Mouse (Mus musculus) gastrocnemius, adult 2 months (tissue): ENCODE data around the gene Olfr1276. TPM values are rescaled to one million over a fixed set of nuclear protein-coding genes. Genes with fewer than 3 reads are reported as not detected.

ENCODE experiments used
- DNase-seq: peaks from one replicate; pipeline ENCODE4 v3.0.0; 2022
- H3K27ac ChIP-seq: fragments of 200-600 bp; 2 replicates; pipeline ENCODE4 v1.8.1; 2022; ENCODE audit warnings: mild to moderate bottlenecking
- H3K4me3 ChIP-seq: fragments of 200-600 bp; 2 replicates; pipeline ENCODE4 v1.8.1; 2022; ENCODE audit warnings: mild to moderate bottlenecking, moderate library complexity
- CTCF ChIP-seq: fragments of 200-600 bp; IDR thresholded peaks from 2 replicates; pipeline ENCODE4 v1.8.1; 2022; ENCODE audit warnings: antibody characterized with exemption, mild to moderate bottlenecking, moderate library complexity
- intact Hi-C: fragments of 180-260 bp; cut with DNase I; formaldehyde crosslinking; loops from one replicate; pipeline ENCODE4 v1.15.1; 2025
- long read RNA-seq, 2 experiments: library from polyadenylated mRNA; stranded (forward); transcript quantifications; one replicate each; pipeline ENCODE4 v2.0.0; 2021
- total RNA-seq, 2 experiments: library from RNA; stranded (reverse); gene quantifications; 2 replicates each; pipeline ENCODE4 v1.2.3; 2021

The Olfr1276 gene
- not detected for total RNA-seq
- long read RNA-seq, experiment 1, result 0 reads
- long read RNA-seq, experiment 2, result 0 reads

DNA sequence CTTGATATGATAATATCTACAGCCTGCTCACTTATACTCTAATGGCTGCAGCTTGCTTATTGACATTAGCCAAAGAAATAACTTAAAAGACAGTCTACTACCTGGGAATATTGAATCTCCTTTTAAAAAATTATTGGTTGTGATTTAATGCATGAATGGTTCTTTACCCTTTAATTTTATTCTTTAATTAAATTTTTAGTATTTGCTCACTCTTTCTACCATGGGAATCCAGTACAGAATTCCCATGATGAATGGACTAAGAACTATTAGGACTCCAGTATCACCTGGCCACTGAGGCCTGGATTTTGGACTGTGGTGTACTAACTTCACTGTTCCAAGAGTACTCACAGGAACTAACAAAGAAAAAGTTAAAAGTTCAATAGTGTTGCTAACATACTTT is at the start of gene Olfr1276:
Gene Olfr1276 (plus strand): TSS at position 301 of the 400 bp plus-strand sequence.
- intact Hi-C loops, result no loop called here
- no peak for DNase-seq
- Histone ChIP-seq H3K27ac (no peak within 1 kb of the TSS), H3K4me3 (no peak within 1 kb of the TSS)
- no peak for TF ChIP-seq CTCF

DNA sequence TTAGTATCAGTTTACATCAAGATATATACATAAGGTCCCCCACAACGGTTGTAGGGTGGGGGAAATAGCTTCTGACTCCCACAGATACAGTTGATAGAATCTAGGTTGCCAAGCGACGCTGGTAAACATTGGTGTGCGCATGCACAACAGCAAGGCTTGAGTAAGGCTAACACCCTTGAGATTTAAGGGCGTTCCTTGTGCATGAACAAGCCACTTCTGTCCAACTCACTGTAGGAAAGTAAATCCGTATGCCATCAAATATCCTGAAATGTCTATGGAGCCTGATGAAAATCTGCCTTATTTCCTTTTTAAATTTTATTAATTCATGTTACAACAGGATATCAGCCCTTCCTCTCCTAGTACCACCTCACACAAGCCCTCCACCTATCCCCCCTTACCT is 24.8 kb upstream of the Olfr1276 start, which contains the start of gene 4930430A15Rik:
Gene 4930430A15Rik (minus strand): TSS at position 101 of the 400 bp plus-strand sequence.
- Histone ChIP-seq H3K27ac (no peak within 1 kb of the TSS), H3K4me3 (no peak within 1 kb of the TSS)
- TF ChIP-seq CTCF, result no peak
- no peak for DNase-seq
- intact Hi-C loops, result no loop called here

DNA sequence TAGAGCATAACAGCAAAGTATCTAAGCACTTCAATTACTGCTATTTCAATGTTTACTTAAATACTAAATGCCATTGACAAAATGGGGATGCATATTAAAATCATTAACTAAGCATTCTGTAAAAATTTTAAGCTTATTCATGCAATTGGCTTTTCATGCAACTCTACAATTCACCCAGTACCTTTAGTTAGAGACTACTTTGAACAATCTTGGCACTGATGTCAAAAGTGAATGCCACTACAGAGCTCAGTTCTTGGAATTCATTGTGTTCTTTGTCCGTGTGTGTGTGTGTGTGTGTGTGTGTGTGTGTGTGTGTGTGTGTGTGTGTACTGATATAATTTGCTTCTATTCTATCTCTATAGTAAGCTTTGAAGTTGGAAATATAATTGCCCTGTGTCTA is 19.1 kb upstream of the Olfr1276 start, which contains the start of gene Olfr1275:
Gene Olfr1275 (minus strand): TSS at position 101 of the 400 bp plus-strand sequence.
- TF ChIP-seq CTCF, result no peak
- no peak for DNase-seq
- Histone ChIP-seq H3K27ac (no peak within 1 kb of the TSS), H3K4me3 (no peak within 1 kb of the TSS)
- intact Hi-C loops, result no loop called here

DNA sequence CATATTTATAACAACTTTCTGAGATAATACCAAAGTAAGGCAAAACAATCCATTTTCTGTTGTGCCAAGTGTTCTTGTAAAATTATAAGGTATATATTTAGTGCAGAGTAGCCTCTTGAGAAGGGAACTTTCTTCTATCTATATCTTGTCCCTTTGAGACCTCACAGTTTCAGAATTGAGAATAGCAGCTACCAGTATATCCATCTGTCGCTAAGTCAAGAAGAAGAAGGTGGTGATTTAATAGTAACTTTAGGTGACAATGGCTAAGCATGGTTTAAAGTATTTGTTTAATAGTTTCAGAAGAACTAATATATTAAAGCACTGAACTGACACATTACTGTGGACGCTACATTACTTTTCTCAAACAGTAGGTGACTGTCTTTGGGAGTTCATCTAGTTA is 19.7 kb downstream of the Olfr1276 start, which contains the start of gene Olfr1277:
Gene Olfr1277 (minus strand): TSS at position 101 of the 400 bp plus-strand sequence.
- Histone ChIP-seq H3K27ac (no peak within 1 kb of the TSS), H3K4me3 (no peak within 1 kb of the TSS)
- DNase-seq, result no peak
- no peak for TF ChIP-seq CTCF
- intact Hi-C loops, result no loop called here

DNA sequence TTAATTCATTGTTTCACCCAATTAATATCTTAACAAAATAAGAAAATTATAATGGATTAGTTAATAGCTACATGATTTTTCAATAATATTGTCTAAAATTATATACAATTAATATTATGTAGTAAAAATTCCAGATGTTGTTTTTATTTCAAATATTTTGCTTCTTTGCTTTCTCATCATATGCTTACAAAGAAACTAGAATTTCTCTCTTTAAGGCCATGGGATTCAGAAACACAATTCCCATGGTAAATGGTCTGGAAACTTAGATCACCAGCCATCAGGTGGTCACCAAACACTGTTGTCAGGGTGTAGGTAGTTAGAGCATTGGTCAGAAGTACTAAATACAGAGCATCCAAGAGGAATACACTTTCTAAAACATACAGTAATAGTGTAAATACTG is 35.5 kb downstream of the Olfr1276 start, which contains the start of gene Olfr1278:
Gene Olfr1278 (plus strand): TSS at position 301 of the 400 bp plus-strand sequence.
- H3K27ac ChIP-seq, result no peak within 1 kb of the TSS
- DNase-seq, result no peak
- no peak for TF ChIP-seq CTCF
- intact Hi-C loops, result no loop called here
- H3K4me3 ChIP-seq, result no peak within 1 kb of the TSS

DNA sequence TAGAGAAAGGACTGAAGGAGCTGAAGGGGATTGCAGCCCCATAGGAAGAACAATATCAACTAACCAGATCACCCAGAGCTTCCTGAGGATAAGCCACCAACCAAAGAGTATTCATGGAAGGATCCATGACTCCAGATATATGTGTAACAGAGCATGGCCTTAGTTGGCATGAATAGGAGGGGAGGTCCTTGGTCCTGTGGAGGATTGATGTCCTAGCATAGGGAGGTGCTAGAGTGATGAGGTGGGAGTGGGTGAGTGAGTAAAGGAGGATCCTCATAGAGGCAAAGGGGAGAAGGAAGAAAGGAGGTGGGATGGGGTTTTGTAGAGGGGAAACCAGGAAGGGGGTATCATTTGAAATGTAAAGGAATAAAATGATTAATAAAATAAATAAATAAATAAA is 44.2 kb downstream of the Olfr1276 start:
- intact Hi-C loops, result no loop called here
- no peak for DNase-seq
- no peak overlapping the region for H3K27ac ChIP-seq
- no peak for TF ChIP-seq CTCF
- H3K4me3 ChIP-seq, result no peak overlapping the region

DNA sequence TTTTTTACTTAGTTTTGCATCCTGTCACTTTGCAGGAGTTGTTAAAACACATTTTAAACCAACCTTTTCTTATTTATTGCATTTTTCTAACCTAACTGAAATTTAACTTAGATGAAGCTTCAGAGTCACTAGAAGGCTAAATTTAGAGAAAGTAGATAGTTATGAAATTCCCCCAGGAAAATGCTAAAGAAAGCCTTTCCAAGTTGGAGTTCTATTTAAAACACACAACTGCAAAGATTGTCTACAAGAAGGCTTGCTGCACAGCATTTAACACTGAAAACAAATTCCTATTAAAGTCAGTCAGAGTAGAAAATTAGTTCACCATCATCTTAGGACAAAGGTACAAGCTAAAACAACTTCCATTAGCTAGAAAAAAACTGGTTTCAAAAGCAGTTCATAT is 46.1 kb downstream of the Olfr1276 start, which contains the start of gene Olfr1279:
Gene Olfr1279 (plus strand): TSS at position 262 of the 400 bp plus-strand sequence.
- TF ChIP-seq CTCF, result no peak
- intact Hi-C loops, result no loop called here
- Histone ChIP-seq H3K27ac (no peak within 1 kb of the TSS), H3K4me3 (no peak within 1 kb of the TSS)
- no peak for DNase-seq

Other genes starting within 250 kb of the Olfr1276 start
- gene Gm13941, start 148.5 kb upstream of the Olfr1276 start, total RNA-seq, result not detected
- not detected for gene Gm15130, start 101.6 kb upstream of the Olfr1276 start, total RNA-seq
- not detected for gene 4930430A15Rik, start 24.9 kb upstream of the Olfr1276 start, total RNA-seq
- not detected for gene Olfr1275, start 19.2 kb upstream of the Olfr1276 start, total RNA-seq
- not detected for gene Olfr1277, start 19.6 kb downstream of the Olfr1276 start, total RNA-seq
- gene Olfr1278, start 35.6 kb downstream of the Olfr1276 start, total RNA-seq, result not detected
- not detected for gene Olfr1279, start 46.1 kb downstream of the Olfr1276 start, total RNA-seq
- gene Olfr1280, start 59.5 kb downstream of the Olfr1276 start, total RNA-seq, result not detected
- gene Olfr1281, start 72.0 kb downstream of the Olfr1276 start, total RNA-seq, result not detected
- not detected for gene Olfr1282, start 81.6 kb downstream of the Olfr1276 start, total RNA-seq
- not detected for gene Olfr1283, start 112.3 kb downstream of the Olfr1276 start, total RNA-seq
- gene Olfr1284, start 121.0 kb downstream of the Olfr1276 start, total RNA-seq, result not detected
- not detected for gene Olfr1286, start 168.6 kb downstream of the Olfr1276 start, total RNA-seq
- gene Olfr1287, start 194.6 kb downstream of the Olfr1276 start, total RNA-seq, result not detected
- not detected for gene Olfr1288, start 219.6 kb downstream of the Olfr1276 start, total RNA-seq
- not detected for gene Olfr1289, start 226.3 kb downstream of the Olfr1276 start, total RNA-seq
- not detected for gene Olfr1290, start 239.3 kb downstream of the Olfr1276 start, total RNA-seq
- not detected for gene Olfr1291-ps1, start 242.7 kb downstream of the Olfr1276 start, total RNA-seq